Mouse (Mus musculus) C2C12 (cell line): ENCODE measurements around the gene Sh3rf3. TPM values are rescaled to one million over a fixed set of nuclear protein-coding genes. Genes with fewer than 3 reads are reported as not detected.

Experiments
- H3K27me3 ChIP-seq: one replicate; pipeline ENCODE4 v1.6.1; 2011; ENCODE audit not compliant: control insufficient read depth, insufficient read depth, insufficient read length
- H3K36me3 ChIP-seq: one replicate; pipeline ENCODE4 v1.6.1; 2011; ENCODE audit not compliant: control insufficient read depth, insufficient read depth
- H3K4me3 ChIP-seq: one replicate; pipeline ENCODE4 v1.5.1; 2011; ENCODE audit warnings: mild to moderate bottlenecking, control low read depth; ENCODE audit not compliant: poor library complexity, insufficient read depth, severe bottlenecking
- H3K79me2 ChIP-seq: one replicate; pipeline ENCODE4 v1.6.1; 2011; ENCODE audit not compliant: control insufficient read depth, insufficient read depth
- H3K79me3 ChIP-seq: one replicate; pipeline ENCODE4 v1.6.1; 2011; ENCODE audit warnings: low read depth, control low read depth
- H3ac ChIP-seq: one replicate; pipeline ENCODE3; 2011; ENCODE audit warnings: low read depth; ENCODE audit not compliant: control insufficient read depth, insufficient read length
- CEBPB ChIP-seq: IDR thresholded peaks from one replicate; pipeline ENCODE4 v1.6.1; 2011; ENCODE audit warnings: low read depth, mild to moderate bottlenecking, control low read depth, moderate library complexity
- CTCF ChIP-seq: IDR thresholded peaks from one replicate; pipeline ENCODE4 v1.5.1; 2011; ENCODE audit not compliant: control insufficient read depth, insufficient read depth, insufficient read length
- FOSL1 ChIP-seq: IDR thresholded peaks from one replicate; pipeline ENCODE4 v1.8.0; 2011; ENCODE audit warnings: mild to moderate bottlenecking, low read length; ENCODE audit not compliant: poor library complexity, insufficient read depth, severe bottlenecking
- MAX ChIP-seq: IDR thresholded peaks from one replicate; pipeline ENCODE4 v1.6.1; 2011; ENCODE audit warnings: mild to moderate bottlenecking, control low read depth
- MYOD1 ChIP-seq: IDR thresholded peaks from one replicate; pipeline ENCODE4 v1.6.1; 2011; ENCODE audit warnings: low read depth; ENCODE audit not compliant: control insufficient read depth, insufficient read length
- MYOG ChIP-seq: IDR thresholded peaks from one replicate; pipeline ENCODE4 v1.6.1; 2011; ENCODE audit not compliant: control insufficient read depth, insufficient read length; ENCODE audit errors: extremely low read depth
- USF1 ChIP-seq: IDR thresholded peaks from one replicate; pipeline ENCODE4 v1.6.1; 2011; ENCODE audit warnings: low read depth, mild to moderate bottlenecking, control low read depth, moderate library complexity
- polyA plus RNA-seq: library from polyadenylated mRNA; unstranded; fragments of >200 nt; fragmentation: generic; extraction: Trizol; gene quantifications from one replicate; pipeline ENCODE4 v1.2.1, GENCODE M21; 2012; ENCODE audit warnings: missing spikeins

The Sh3rf3 gene
- polyA plus RNA-seq, 1 experiment, result 0.14 TPM

- TF ChIP-seq USF1 (no peak), CTCF (no peak), CEBPB (no peak), MYOD1 (no peak), MAX (no peak), MYOG (no peak), FOSL1 (no peak)
- no peaks in the 10 kb centered on the region for H3K79me2 ChIP-seq
- no peak overlapping the region for H3ac ChIP-seq
- H3K4me3 ChIP-seq, result no peak overlapping the region
- H3K27me3 ChIP-seq, result no peaks in the 10 kb centered on the region
- no peaks in the 10 kb centered on the region for H3K79me3 ChIP-seq
- H3K36me3 ChIP-seq, result no peaks in the 10 kb centered on the region
These were observed 178.5 kb downstream of the Sh3rf3 start for GRCm38 (mm10) chr10:58991611-58992010.

- H3K27me3 ChIP-seq, result no peaks in the 10 kb centered on the region
- no peaks in the 10 kb centered on the region for H3K79me3 ChIP-seq
- no peaks in the 10 kb centered on the region for H3K79me2 ChIP-seq
- H3K36me3 ChIP-seq, result no peaks in the 10 kb centered on the region
- H3K4me3 ChIP-seq, result no peak overlapping the region
- no peak for TF ChIP-seq CEBPB
- TF ChIP-seq MYOG, result no peak
- TF ChIP-seq MYOD1, result no peak
- TF ChIP-seq MAX, result no peak
- TF ChIP-seq CTCF, result no peak
- no peak for TF ChIP-seq USF1
- no peak for TF ChIP-seq FOSL1
- no peak overlapping the region for H3ac ChIP-seq
These were observed 181.6 kb downstream of the Sh3rf3 start for GRCm38 (mm10) chr10:58994726-58995125.

- Histone ChIP-seq H3K79me2 (no peaks in the 10 kb centered on the region), H3K79me3 (no peaks in the 10 kb centered on the region), H3ac (no peak overlapping the region), H3K36me3 (no peaks in the 10 kb centered on the region), H3K27me3 (no peaks in the 10 kb centered on the region), H3K4me3 (no peak overlapping the region)
- TF ChIP-seq MYOG (no peak), USF1 (no peak), MAX (no peak), CTCF (no peak), CEBPB (no peak), FOSL1 (no peak), MYOD1 (no peak)
These were observed 182.0 kb downstream of the Sh3rf3 start for GRCm38 (mm10) chr10:58995132-58995531.

- Histone ChIP-seq H3ac (no peak overlapping the region), H3K79me3 (no peaks in the 10 kb centered on the region), H3K36me3 (no peaks in the 10 kb centered on the region), H3K4me3 (no peak overlapping the region), H3K27me3 (no peaks in the 10 kb centered on the region), H3K79me2 (no peaks in the 10 kb centered on the region)
- TF ChIP-seq CEBPB, result no peak
- no peak for TF ChIP-seq USF1
- TF ChIP-seq MAX, result no peak
These were observed 189.2 kb downstream of the Sh3rf3 start for GRCm38 (mm10) chr10:59002361-59002760.

GRCm38 (mm10) chr10:59011415-59011814 lies 198.3 kb downstream of the Sh3rf3 start:
- H3K79me3 ChIP-seq, result no peaks in the 10 kb centered on the region
- H3K4me3 ChIP-seq, result no peak overlapping the region
- no peaks in the 10 kb centered on the region for H3K36me3 ChIP-seq
- no peaks in the 10 kb centered on the region for H3K27me3 ChIP-seq
- TF ChIP-seq MAX (no peak), MYOG (no peak), CTCF (no peak), MYOD1 (no peak), USF1 (no peak), FOSL1 (no peak), CEBPB (no peak)
- H3K79me2 ChIP-seq, result no peaks in the 10 kb centered on the region
- H3ac ChIP-seq, result no peak overlapping the region

- Histone ChIP-seq H3ac (no peak overlapping the region), H3K4me3 (no peak overlapping the region), H3K27me3 (no peaks in the 10 kb centered on the region), H3K79me3 (no peaks in the 10 kb centered on the region), H3K36me3 (no peaks in the 10 kb centered on the region), H3K79me2 (no peaks in the 10 kb centered on the region)
- TF ChIP-seq CTCF (no peak), MAX (no peak), MYOD1 (no peak), FOSL1 (no peak), USF1 (no peak), MYOG (no peak), CEBPB (no peak)
These were observed 200.5 kb downstream of the Sh3rf3 start for GRCm38 (mm10) chr10:59013618-59014017.
